Mouse (Mus musculus): ENCODE measurements around the gene Ctsq.
"Not testable (repeated sequence)": the region's sequence is repeated elsewhere in the genome, so short reads cannot be mapped to it uniquely, and the experiment has no call there.

Ctsq gene

DNA sequence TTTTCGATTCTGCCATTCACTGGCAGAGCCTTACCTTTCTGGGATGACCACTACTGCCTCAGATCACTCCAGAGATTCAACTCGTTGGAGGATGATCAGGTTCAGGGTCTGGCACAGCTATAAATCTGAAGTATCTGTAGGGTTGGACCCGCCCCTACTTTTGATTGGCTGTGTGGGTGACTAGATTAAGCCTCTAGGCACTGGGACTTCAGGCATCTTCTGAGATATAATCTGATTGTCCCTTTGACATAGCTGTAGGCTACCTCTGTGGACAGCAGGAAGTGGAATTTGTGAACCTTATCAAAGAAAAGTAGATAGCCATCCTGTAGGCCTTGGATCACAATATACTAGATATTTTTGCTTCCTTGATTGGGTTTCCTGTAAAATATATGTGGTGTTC is at the start of gene Ctsq:
Gene Ctsq, minus strand, starts transcription at position 101 of the 400 bp plus-strand sequence.
- no peak for DNase-seq (ENCODE audit: low read depth)

DNA sequence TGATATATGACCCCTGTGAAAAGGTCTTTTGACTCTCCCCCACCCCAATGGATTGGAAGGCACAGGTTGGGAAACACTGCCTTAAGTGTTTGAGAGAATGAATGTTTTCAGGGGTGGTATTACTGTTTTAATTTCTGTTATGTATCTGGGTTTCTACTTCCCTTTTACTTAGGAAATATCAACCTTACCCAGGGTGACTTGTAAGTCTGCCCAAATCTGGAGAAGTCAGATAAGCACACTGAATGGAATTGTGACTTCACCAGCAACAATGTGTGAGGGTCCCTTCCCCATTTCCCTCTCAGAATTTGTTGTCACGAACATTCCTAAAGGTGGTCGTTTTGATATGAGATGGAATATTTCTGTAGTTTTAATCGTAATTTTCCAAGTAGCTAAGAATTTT is 17.6 kb downstream of the Ctsq start:
- peak; percentile 43 for DNase-seq (ENCODE audit: low read depth)

DNA sequence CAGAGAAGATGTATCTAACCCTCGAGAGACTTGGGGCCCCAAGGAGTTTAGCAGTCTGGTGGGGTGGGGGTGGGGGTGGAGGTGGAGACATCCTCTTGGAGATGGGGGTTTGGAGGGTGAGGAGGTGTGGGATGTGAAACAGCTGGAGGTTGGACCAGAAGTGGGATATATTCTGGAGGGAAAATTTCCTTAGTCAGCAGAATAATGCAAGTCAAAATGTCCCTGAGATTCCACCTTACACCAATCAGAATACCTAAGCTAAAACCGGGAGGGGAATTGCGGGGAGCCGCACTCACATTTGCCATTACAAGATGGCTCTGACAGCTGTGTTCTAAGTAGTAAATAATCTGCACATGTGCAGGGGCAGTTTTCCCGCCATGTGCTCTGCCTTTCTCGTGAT is 18.6 kb downstream of the Ctsq start:
- DNase-seq (ENCODE audit: low read depth): no peak

DNA sequence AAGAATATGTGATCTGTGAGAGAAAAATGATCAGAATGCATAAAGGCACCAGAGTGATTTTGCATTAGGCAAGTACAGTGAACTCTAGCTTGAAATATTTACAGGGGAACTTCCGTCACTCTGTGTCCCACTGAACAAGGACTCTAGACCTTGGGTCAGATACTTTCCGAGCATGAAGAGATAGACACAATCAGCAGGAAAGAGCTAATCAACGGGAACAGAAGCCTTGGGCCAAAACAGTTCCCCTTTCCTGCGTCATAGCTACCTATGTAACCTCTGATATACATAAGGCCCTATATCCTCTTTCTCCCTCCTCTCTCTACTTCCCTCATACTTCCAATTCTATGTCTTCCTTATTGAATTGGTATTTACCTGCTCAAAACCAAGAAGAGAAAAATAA is 30.3 kb downstream of the Ctsq start:
- no peak for DNase-seq (ENCODE audit: low read depth)

DNA sequence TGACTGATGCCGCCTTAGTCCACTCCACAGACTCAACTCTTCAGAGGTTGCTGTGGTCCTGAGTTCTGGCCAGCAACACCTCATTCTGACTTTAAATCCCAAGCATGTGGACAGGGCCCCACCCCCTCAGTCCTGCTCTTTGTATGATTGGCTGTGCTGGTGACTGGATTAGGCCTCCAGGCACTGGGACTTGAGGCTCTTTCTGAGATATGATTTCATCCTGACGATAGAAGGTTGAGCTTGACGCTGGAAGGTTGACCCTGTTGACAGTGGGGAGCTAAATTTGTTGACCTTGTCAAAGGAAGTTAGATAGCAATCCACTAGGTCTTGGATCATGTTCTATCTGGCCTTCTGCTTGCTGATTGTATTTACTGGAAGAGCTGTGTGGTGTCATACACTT is 34.6 kb downstream of the Ctsq start, which contains the start of gene Ctsj:
Gene Ctsj, minus strand, starts transcription at position 101 of the 400 bp plus-strand sequence.
- no peak for DNase-seq (ENCODE audit: low read depth)

DNA sequence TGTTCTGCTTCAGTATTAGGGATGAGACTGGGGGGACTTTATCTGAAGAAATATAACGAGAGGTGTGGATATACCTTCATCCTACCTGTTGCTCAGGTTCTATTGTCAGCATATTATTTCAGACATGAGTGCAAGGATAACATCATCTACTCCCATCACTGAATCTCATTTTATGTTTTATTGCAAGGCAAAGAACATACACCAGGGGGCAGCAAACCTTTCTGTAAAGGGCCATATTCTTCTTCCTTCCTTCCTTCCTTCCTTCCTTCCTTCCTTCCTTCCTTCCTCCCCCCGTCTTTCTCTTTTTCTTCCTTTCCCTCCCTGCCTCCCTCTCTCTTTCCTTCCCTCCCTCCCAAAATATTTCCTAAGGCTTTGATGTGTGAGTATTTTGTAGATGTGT is 42.8 kb downstream of the Ctsq start:
- DNase-seq (ENCODE audit: low read depth): peak; percentile 5

DNA sequence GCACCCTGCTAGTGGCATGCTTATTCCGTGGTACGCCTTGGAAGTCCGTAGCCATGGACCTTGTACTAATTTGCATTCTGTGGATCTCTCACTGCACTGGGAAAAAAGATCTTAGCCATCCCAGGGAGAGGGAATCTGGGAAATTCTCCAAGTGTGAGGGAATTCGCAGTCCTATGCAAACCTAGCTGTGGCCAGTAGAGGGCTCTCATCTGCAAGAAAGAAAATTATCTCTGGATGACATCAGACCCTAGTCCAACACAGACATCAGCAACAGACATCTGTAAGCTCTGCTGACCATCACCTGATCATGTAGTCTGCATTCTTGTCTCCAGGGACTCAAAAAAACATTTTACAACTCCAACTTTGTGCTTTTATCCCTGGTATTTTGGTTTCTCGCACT is 53.5 kb downstream of the Ctsq start:
- DNase-seq (ENCODE audit: low read depth): not testable (repeated sequence)

Measured in 416B (cell line).